Mouse (Mus musculus): Measurements from ENCODE around the gene Gm8165.
"Not testable (repeated sequence)": the region's sequence is repeated elsewhere in the genome, so short reads cannot be mapped to it uniquely, and the experiment has no call there.

The Gm8165 gene

GRCm38 (mm10) chr14:43677099-43677498 lies at the start of gene Gm8165:
Gene Gm8165, minus strand, starts transcription at chr14:43677199.
- DNase-seq (ENCODE audit: low spot score): not testable (repeated sequence)

DNA sequence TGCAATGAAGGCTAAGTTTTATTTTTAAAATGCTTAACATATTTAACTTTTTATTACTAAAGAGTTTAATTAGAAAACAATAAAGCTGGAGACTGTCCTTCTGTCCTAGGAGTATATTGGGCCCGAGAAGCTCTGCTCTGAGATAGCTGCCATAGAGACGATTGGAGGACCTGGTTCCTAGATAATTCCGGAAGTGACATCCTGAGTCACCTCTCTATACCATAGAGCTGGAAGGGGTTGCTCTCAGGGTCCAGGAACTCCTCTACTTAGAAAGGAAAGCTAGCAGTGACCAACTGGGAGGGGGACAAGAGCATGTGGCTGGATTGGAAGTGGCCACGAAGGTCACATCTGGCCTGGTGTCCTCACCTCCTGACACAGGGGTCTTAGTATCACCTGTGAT lies 20.6 kb upstream of the Gm8165 start, which contains the start of gene Gm7324:
TSS of gene Gm7324 (plus strand) at position 208 of the 400 bp plus-strand sequence.
- not testable (repeated sequence) for DNase-seq (ENCODE audit: low spot score)

Measured in yolk sac, embryonic 10.5 days (tissue).